Mouse (Mus musculus): ENCODE results near the gene Nhlrc4.

GRCm38 (mm10) chr17:25959630-25960467 lies 15.1 kb upstream of the Nhlrc4 start:
- TF ChIP-seq GATA1 (IDR thresholded peaks at IDR 0.05; ENCODE audit: low read length): no peak
- TF ChIP-seq TAL1 (IDR thresholded peaks at IDR 0.05; ENCODE audit: low read length): no peak
